In the genomic region with DNA sequence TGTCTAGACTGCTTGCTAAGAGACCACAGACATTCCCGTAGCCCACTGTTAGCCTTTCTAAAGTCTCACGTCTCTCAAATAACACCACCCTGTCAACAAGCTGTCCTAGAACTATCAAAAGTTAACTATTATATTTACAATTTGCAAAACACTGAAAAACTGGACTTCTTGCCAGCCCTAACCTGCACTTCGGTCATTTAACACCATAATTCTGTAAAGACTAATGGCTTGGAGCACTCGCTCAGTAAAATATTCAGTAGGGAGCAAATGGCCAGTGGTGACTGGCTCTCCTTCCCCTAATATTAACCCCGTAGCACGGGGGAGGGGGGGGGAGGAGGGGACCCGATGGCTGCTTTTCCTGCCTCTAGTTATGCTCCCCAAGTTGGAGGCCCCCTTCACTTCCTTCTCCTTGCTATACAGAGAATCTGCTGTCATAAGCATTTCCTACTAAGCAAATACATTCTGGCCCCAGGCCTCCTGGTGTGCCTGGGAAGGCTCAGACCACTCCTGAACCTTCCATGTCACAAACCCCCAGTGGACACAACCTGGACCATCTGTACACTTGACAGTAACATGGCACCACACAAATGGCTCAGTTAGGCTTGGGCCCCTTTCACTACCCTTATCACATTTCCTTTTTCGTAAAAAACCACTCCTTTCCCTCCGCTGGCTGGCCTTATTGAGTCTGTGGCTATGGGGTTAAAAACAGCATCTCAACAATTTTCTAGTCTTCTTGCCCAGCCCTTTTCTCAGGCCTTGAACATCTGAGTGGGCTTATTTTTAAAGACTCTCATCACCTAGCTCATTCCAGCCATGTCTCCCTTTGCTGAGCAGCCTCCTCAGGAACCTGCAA, we compare ENCODE assay signal across 11 mouse cellular contexts. TPM values are rescaled to one million over a fixed set of nuclear protein-coding genes. Genes with fewer than 3 reads are reported as not detected.
DNase-seq lines count a peak whose midpoint lies in the region; ATAC-seq lines count a peak whose summit lies in the region.
"Had no signal": no experiment of that assay in that cellular context is flagged by ENCODE, and none has a peak within 500 bp of the region (broad histone marks: within the 10 kb centered on the region; RNA-seq: fewer than 3 reads in every experiment).

No protein-coding gene starts in this region.

- no peaks in the 10 kb centered on the region for H3K9me3 ChIP-seq in embryonic facial prominence, embryonic 12.5 days
- no peaks in the 10 kb centered on the region for H3K9me3 ChIP-seq in embryonic facial prominence, embryonic 10.5 days
- no peaks in the 10 kb centered on the region for H3K9me3 ChIP-seq in limb, embryonic 12.5 days
- H3K9me3 ChIP-seq in limb, embryonic 10.5 days (replicated peaks), result no peaks in the 10 kb centered on the region
- H3K9me3 ChIP-seq in limb, embryonic 13.5 days, result no peaks in the 10 kb centered on the region
- H3K9me3 ChIP-seq in neural tube, embryonic 13.5 days, result no peaks in the 10 kb centered on the region

- H3K36me3 ChIP-seq in embryonic facial prominence, embryonic 12.5 days, result peaks cover 27% of the 10 kb centered on the region; the same call in 1 of the 2 replicates
- H3K36me3 ChIP-seq in embryonic facial prominence, embryonic 10.5 days (replicated peaks), result peaks cover 91% of the 10 kb centered on the region
- H3K36me3 ChIP-seq in limb, embryonic 12.5 days, result peaks cover 68% of the 10 kb centered on the region
- peaks cover 87% of the 10 kb centered on the region for H3K36me3 ChIP-seq in limb, embryonic 10.5 days
- peaks cover 53% of the 10 kb centered on the region for H3K36me3 ChIP-seq in limb, embryonic 13.5 days
- H3K36me3 ChIP-seq in neural tube, embryonic 13.5 days, result peaks cover 37% of the 10 kb centered on the region

- 66% methylated on average over 9 of the region's 9 CpGs for WGBS in embryonic facial prominence, embryonic 12.5 days
- WGBS in embryonic facial prominence, embryonic 10.5 days, result 76% methylated on average over 9 of the region's 9 CpGs
- WGBS in limb, embryonic 12.5 days, result 61% methylated on average over 9 of the region's 9 CpGs
- WGBS in limb, embryonic 10.5 days, result 71% methylated on average over 9 of the region's 9 CpGs
- WGBS in limb, embryonic 13.5 days, result 51% methylated on average over 9 of the region's 9 CpGs
- 76% methylated on average over 7 of the region's 9 CpGs for WGBS in neural tube, embryonic 13.5 days

- H3K27me3 ChIP-seq in embryonic facial prominence, embryonic 12.5 days, result no peaks in the 10 kb centered on the region
- no peaks in the 10 kb centered on the region for H3K27me3 ChIP-seq in embryonic facial prominence, embryonic 10.5 days (replicated peaks; ENCODE audit: low read depth, poor library complexity, severe bottlenecking)
- H3K27me3 ChIP-seq in limb, embryonic 12.5 days, result no peaks in the 10 kb centered on the region
- H3K27me3 ChIP-seq in limb, embryonic 10.5 days (ENCODE audit: low read depth, poor library complexity, severe bottlenecking), result no peaks in the 10 kb centered on the region
- H3K27me3 ChIP-seq in limb, embryonic 13.5 days, result no peaks in the 10 kb centered on the region
- no peaks in the 10 kb centered on the region for H3K27me3 ChIP-seq in neural tube, embryonic 13.5 days

- no peak overlapping the region for H3K9ac ChIP-seq in embryonic facial prominence, embryonic 12.5 days
- H3K9ac ChIP-seq in limb, embryonic 12.5 days (replicated peaks), result peak overlapping the region; percentile 42; the same call in 1 of the 2 replicates
- H3K9ac ChIP-seq in limb, embryonic 13.5 days, result 0 out of 2 replicates have a peak overlapping the region, but pooled peaks have one; percentile 13
- H3K9ac ChIP-seq in neural tube, embryonic 13.5 days, result peak overlapping the region; percentile 38; the same call in 1 of the 2 replicates

- H3K4me1 ChIP-seq in embryonic facial prominence, embryonic 12.5 days, result peaks cover 73% of the 10 kb centered on the region
- H3K4me1 ChIP-seq in embryonic facial prominence, embryonic 10.5 days, result peaks cover 93% of the 10 kb centered on the region
- peaks cover 78% of the 10 kb centered on the region for H3K4me1 ChIP-seq in limb, embryonic 12.5 days (replicated peaks)
- H3K4me1 ChIP-seq in limb, embryonic 10.5 days, result peaks cover 84% of the 10 kb centered on the region
- peaks cover 94% of the 10 kb centered on the region for H3K4me1 ChIP-seq in limb, embryonic 13.5 days
- H3K4me1 ChIP-seq in neural tube, embryonic 13.5 days (replicated peaks), result peaks cover 97% of the 10 kb centered on the region

- 0 out of 2 replicates have a peak overlapping the region, but pooled peaks have one; percentile 22 for H3K4me2 ChIP-seq in embryonic facial prominence, embryonic 12.5 days (replicated peaks)
- H3K4me2 ChIP-seq in limb, embryonic 12.5 days, result peak overlapping the region; percentile 17; the same call in 1 of the 2 replicates
- peak overlapping the region; percentile 45 for H3K4me2 ChIP-seq in limb, embryonic 13.5 days (replicated peaks)
- peak overlapping the region; percentile 44 for H3K4me2 ChIP-seq in neural tube, embryonic 13.5 days

- no peak overlapping the region for H3K4me3 ChIP-seq in embryonic facial prominence, embryonic 12.5 days
- no peak overlapping the region for H3K4me3 ChIP-seq in embryonic facial prominence, embryonic 10.5 days
- H3K4me3 ChIP-seq in limb, embryonic 12.5 days (replicated peaks), result no peak overlapping the region
- no peak overlapping the region for H3K4me3 ChIP-seq in limb, embryonic 10.5 days
- H3K4me3 ChIP-seq in limb, embryonic 13.5 days, result no peak overlapping the region
- H3K4me3 ChIP-seq in neural tube, embryonic 13.5 days, result no peak overlapping the region

- no peak for DNase-seq in embryonic facial prominence, embryonic 10.5 days (ENCODE audit: low spot score)
- DNase-seq in limb, embryonic 10.5 days (ENCODE audit: low spot score), result no peak
- no peak for DNase-seq in frontal cortex, adult 2 months (ENCODE audit: extremely low spot score in 1 of 2, low spot score in 1 of 2)
- no peak for DNase-seq in frontal cortex, postnatal 36 days (ENCODE audit: low spot score in 2 of 2)
- DNase-seq: gastrocnemius, postnatal 25 days; lung, postnatal 36 days; thymus, postnatal 4 days had no signal

- no peak for ATAC-seq in embryonic facial prominence, embryonic 12.5 days (ENCODE audit: insufficient number of reproducible peaks, insufficient read depth, low FRiP score, low TSS enrichment)
- no peak for ATAC-seq in limb, embryonic 12.5 days (ENCODE audit: insufficient number of reproducible peaks, insufficient read depth, low FRiP score, low TSS enrichment, low read depth)
- no peak for ATAC-seq in limb, embryonic 13.5 days (ENCODE audit: low FRiP score, low read depth)
- no peak for ATAC-seq in neural tube, embryonic 13.5 days (ENCODE audit: low read depth)

- 0 out of 2 replicates have a peak overlapping the region, but pooled peaks have one; percentile 20 for H3K27ac ChIP-seq in embryonic facial prominence, embryonic 12.5 days
- no peak overlapping the region for H3K27ac ChIP-seq in embryonic facial prominence, embryonic 10.5 days (replicated peaks)
- H3K27ac ChIP-seq in limb, embryonic 12.5 days, result no peak overlapping the region
- no peak overlapping the region for H3K27ac ChIP-seq in limb, embryonic 10.5 days
- peak overlapping the region; percentile 28; the same call in 1 of the 2 replicates for H3K27ac ChIP-seq in limb, embryonic 13.5 days
- H3K27ac ChIP-seq in neural tube, embryonic 13.5 days (replicated peaks), result peak overlapping the region; percentile 6; the same call in 1 of the 2 replicates

RNA-seq across cellular contexts. Expression of a gene that starts 8.2 kb away (rescaled TPM):
- 40.0 and 41.1 TPM in 2 replicates for polyA plus RNA-seq in embryonic facial prominence, embryonic 12.5 days (2016; fragmentation: Nextera tagmentation; extraction: Ambion mirVana)
- 45.1 and 50.0 TPM in 2 replicates for polyA plus RNA-seq in embryonic facial prominence, embryonic 10.5 days (2016; fragmentation: Nextera tagmentation; extraction: Ambion mirVana)
- 36.0 and 38.6 TPM in 2 replicates for polyA plus RNA-seq in limb, embryonic 12.5 days (2016; fragmentation: Nextera tagmentation; extraction: Ambion mirVana)
- polyA plus RNA-seq in limb, embryonic 10.5 days (2016; fragmentation: Nextera tagmentation; extraction: Ambion mirVana), result 40.1 and 42.7 TPM in 2 replicates
- polyA plus RNA-seq in limb, embryonic 13.5 days (2015; fragmentation: Nextera tagmentation; extraction: Ambion mirVana), result 51.6 and 63.1 TPM in 2 replicates
- 79.0 and 79.2 TPM in 2 replicates for polyA plus RNA-seq in neural tube, embryonic 13.5 days (2015; fragmentation: Nextera tagmentation; extraction: Ambion mirVana)
- polyA plus RNA-seq in frontal cortex, adult 2 months (2012; rRNA removed), result 18.9 and 19.6 TPM in 2 replicates

RNA-seq across cellular contexts. Expression of a gene that starts 56.1 kb away (rescaled TPM):
- polyA plus RNA-seq in embryonic facial prominence, embryonic 12.5 days (2016; fragmentation: Nextera tagmentation; extraction: Ambion mirVana), result 75.5 and 79.1 TPM in 2 replicates
- polyA plus RNA-seq in embryonic facial prominence, embryonic 10.5 days (2016; fragmentation: Nextera tagmentation; extraction: Ambion mirVana), result 61.0 and 62.1 TPM in 2 replicates
- polyA plus RNA-seq in limb, embryonic 12.5 days (2016; fragmentation: Nextera tagmentation; extraction: Ambion mirVana), result 77.8 and 82.5 TPM in 2 replicates
- polyA plus RNA-seq in limb, embryonic 10.5 days (2016; fragmentation: Nextera tagmentation; extraction: Ambion mirVana), result 58.0 and 69.5 TPM in 2 replicates
- polyA plus RNA-seq in limb, embryonic 13.5 days (2015; fragmentation: Nextera tagmentation; extraction: Ambion mirVana), result 88.4 and 89.5 TPM in 2 replicates
- 70.8 and 75.7 TPM in 2 replicates for polyA plus RNA-seq in neural tube, embryonic 13.5 days (2015; fragmentation: Nextera tagmentation; extraction: Ambion mirVana)
- polyA plus RNA-seq in frontal cortex, adult 2 months (2012; rRNA removed), result 48.0 and 64.1 TPM in 2 replicates

Comparison
In these comparisons a context has a peak if more than half of its experiments do, and no peak if none do; other contexts are left out.
1. H3K27ac ChIP-seq: peak in embryonic facial prominence, embryonic 12.5 days (single experiment), limb, embryonic 13.5 days (single experiment) and neural tube, embryonic 13.5 days (single experiment); none in embryonic facial prominence, embryonic 10.5 days (single experiment), limb, embryonic 12.5 days (single experiment) and limb, embryonic 10.5 days (single experiment).
2. Peak in every context shown above with its lines, with median percentiles within 50 percentile points of each other: H3K4me2 ChIP-seq.